Mouse (Mus musculus) heart, adult 2 months (tissue): Measurements from ENCODE around the gene Pde4d. TPM values are rescaled to one million over a fixed set of nuclear protein-coding genes. Genes with fewer than 3 reads are reported as not detected.

Experiments used
- DNase-seq, 2 experiments: peaks; one replicate each; pipeline ENCODE4 v3.0.0; 2021
- H3K27ac ChIP-seq: fragments of 200-600 bp; 2 replicates; pipeline ENCODE4 v1.8.1; 2022
- H3K27me3 ChIP-seq: fragments of 200-500 bp; 2 replicates; pipeline ENCODE4 v1.6.1; 2012; ENCODE audit warnings: mild to moderate bottlenecking, low read length, inconsistent platforms, mixed read lengths; ENCODE audit not compliant: control insufficient read depth, insufficient read depth
- H3K36me3 ChIP-seq: fragments of 200-500 bp; 2 replicates; pipeline ENCODE4 v1.6.1; 2012; ENCODE audit warnings: low read length, inconsistent platforms; ENCODE audit not compliant: control insufficient read depth, insufficient read depth
- H3K4me1 ChIP-seq: fragments of 200-500 bp; 2 replicates; pipeline ENCODE4 v1.6.1; 2011; ENCODE audit warnings: low read length; ENCODE audit not compliant: control insufficient read depth, insufficient read depth
- H3K4me3 ChIP-seq: fragments of 200-600 bp; 2 replicates; pipeline ENCODE4 v1.8.1; 2022
- H3K79me2 ChIP-seq: fragments of 200-500 bp; replicated peaks from 2 replicates; pipeline ENCODE4 v1.6.1; 2012; ENCODE audit warnings: mild to moderate bottlenecking, inconsistent platforms, low read length, moderate library complexity, mixed read lengths; ENCODE audit not compliant: control insufficient read depth, insufficient read depth
- H3K9ac ChIP-seq: fragments of 200-500 bp; 2 replicates; pipeline ENCODE4 v1.6.1; 2012; ENCODE audit warnings: low read depth, mild to moderate bottlenecking, control low read depth, inconsistent platforms, low read length, mixed read lengths
- CTCF ChIP-seq: fragments of 200-600 bp; IDR thresholded peaks from 2 replicates; pipeline ENCODE4 v1.8.1; 2022; ENCODE audit warnings: antibody characterized with exemption, mild to moderate bottlenecking, moderate library complexity
- EP300 ChIP-seq: fragments of 200-500 bp; IDR thresholded peaks from 2 replicates; pipeline ENCODE4 v1.6.1; 2011; ENCODE audit warnings: low read depth, low read length, control low read depth; ENCODE audit not compliant: insufficient read depth
- POLR2A ChIP-seq: fragments of 200-500 bp; IDR thresholded peaks from 2 replicates; pipeline ENCODE4 v1.6.1; 2011; ENCODE audit warnings: mild to moderate bottlenecking, low read depth, low read length, control low read depth; ENCODE audit not compliant: insufficient read depth
- WGBS: fragments of 180-500 bp; shearing (Covaris S2); methylation state at CpG from one replicate; pipeline ENCODE4 v1.1.7; 2018; 5-methylcytosine and 5-hydroxymethylcytosine counted together
- intact Hi-C: fragments of 180-260 bp; cut with DNase I; formaldehyde crosslinking; loops from one replicate; pipeline ENCODE4 v1.15.1; 2025
- polyA plus RNA-seq: library from polyadenylated mRNA; depleted of rRNA; stranded (reverse); fragments of >200 nt; gene quantifications from 2 replicates; pipeline ENCODE4 v1.2.3, GENCODE M21; 2012
- total RNA-seq, 2 experiments: library from RNA; stranded (reverse); gene quantifications; 2 replicates each; pipeline ENCODE4 v1.2.3; 2021

The Pde4d gene
- total and polyA plus RNA-seq, 3 experiments = 11.5 to 40.1 (median 38.1) TPM

GRCm38 (mm10) chr13:108666579-108666978 lies 216.8 kb downstream of the Pde4d start:
- Histone ChIP-seq H3K27me3 (no peaks in the 10 kb centered on the region), H3K36me3 (no peaks in the 10 kb centered on the region), H3K27ac (no peak overlapping the region), H3K4me1 (no peaks in the 10 kb centered on the region), H3K9ac (no peak overlapping the region), H3K4me3 (no peak overlapping the region), H3K79me2 (no peaks in the 10 kb centered on the region)
- DNase-seq = no peak
- intact Hi-C loops = no loop called here
- TF ChIP-seq POLR2A (no peak), CTCF (no peak), EP300 (no peak)

DNA sequence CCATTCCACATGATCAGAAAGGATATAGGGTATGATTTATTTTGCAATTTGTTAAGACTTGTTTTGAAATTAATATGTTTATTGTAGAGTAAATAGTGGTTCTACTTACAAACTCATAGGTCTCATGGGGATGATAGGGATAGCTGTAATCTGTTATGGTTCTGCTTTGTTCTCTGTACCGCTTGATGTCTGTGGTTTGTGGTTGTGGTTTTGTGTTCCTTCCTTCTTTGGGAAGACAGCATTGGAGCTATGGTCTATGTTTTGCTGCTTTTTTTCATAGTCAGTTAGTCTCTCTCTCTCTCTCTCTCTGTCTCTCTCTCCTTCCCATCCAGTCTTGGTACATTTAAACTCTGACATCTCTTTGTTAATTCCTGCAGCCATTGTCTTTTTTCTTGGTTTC lies 217.3 kb downstream of the Pde4d start:
- no peaks in the 10 kb centered on the region for H3K36me3 ChIP-seq
- H3K27ac ChIP-seq = no peak overlapping the region
- no peaks in the 10 kb centered on the region for H3K79me2 ChIP-seq
- H3K9ac ChIP-seq = no peak overlapping the region
- no peak for TF ChIP-seq POLR2A
- TF ChIP-seq EP300 = no peak
- TF ChIP-seq CTCF = no peak
- DNase-seq = no peak
- no peaks in the 10 kb centered on the region for H3K4me1 ChIP-seq
- 81% methylated on average over 1 of the region's 1 CpGs for WGBS
- no peaks in the 10 kb centered on the region for H3K27me3 ChIP-seq
- intact Hi-C loops = no loop called here
- no peak overlapping the region for H3K4me3 ChIP-seq

- Histone ChIP-seq H3K36me3 (no peaks in the 10 kb centered on the region), H3K79me2 (no peaks in the 10 kb centered on the region), H3K27ac (no peak overlapping the region), H3K4me1 (no peaks in the 10 kb centered on the region), H3K4me3 (no peak overlapping the region), H3K27me3 (no peaks in the 10 kb centered on the region), H3K9ac (no peak overlapping the region)
- no peak for DNase-seq
- no peak for TF ChIP-seq CTCF
- intact Hi-C loops = no loop called here
These were observed 227.3 kb downstream of the Pde4d start for GRCm38 (mm10) chr13:108677056-108677455.

GRCm38 (mm10) chr13:108683018-108683417 lies 233.3 kb downstream of the Pde4d start:
- no peak for DNase-seq
- Histone ChIP-seq H3K27me3 (no peaks in the 10 kb centered on the region), H3K36me3 (no peaks in the 10 kb centered on the region; the same call in 1 of the 2 replicates), H3K4me3 (no peak overlapping the region), H3K9ac (no peak overlapping the region), H3K79me2 (no peaks in the 10 kb centered on the region), H3K4me1 (no peaks in the 10 kb centered on the region), H3K27ac (no peak overlapping the region)
- WGBS = 86% methylated on average over 4 of the region's 4 CpGs
- intact Hi-C loops = no loop called here
- no peak for TF ChIP-seq CTCF
- TF ChIP-seq EP300 = no peak
- no peak for TF ChIP-seq POLR2A

- DNase-seq = no peak
- 52% methylated on average over 7 of the region's 7 CpGs for WGBS
These were observed 236.1 kb downstream of the Pde4d start for GRCm38 (mm10) chr13:108685817-108686216.

GRCm38 (mm10) chr13:108686262-108686661 lies 236.5 kb downstream of the Pde4d start:
- no peak for DNase-seq
- no peak overlapping the region for H3K9ac ChIP-seq
- no peak overlapping the region for H3K4me3 ChIP-seq
- no peaks in the 10 kb centered on the region for H3K79me2 ChIP-seq
- no peak for TF ChIP-seq EP300
- TF ChIP-seq CTCF = no peak
- H3K36me3 ChIP-seq = no peaks in the 10 kb centered on the region; the same call in 1 of the 2 replicates
- no peak overlapping the region for H3K27ac ChIP-seq
- intact Hi-C loops = no loop called here
- H3K27me3 ChIP-seq = no peaks in the 10 kb centered on the region
- WGBS = 49% methylated on average over 2 of the region's 2 CpGs
- H3K4me1 ChIP-seq = no peaks in the 10 kb centered on the region

More at GRCm38 (mm10) chr13:108685817-108686216, 236.1 kb downstream of the Pde4d start:
- H3K27ac ChIP-seq = no peak overlapping the region
- intact Hi-C loops = no loop called here
- TF ChIP-seq CTCF = no peak
- TF ChIP-seq EP300 = no peak
- no peak for TF ChIP-seq POLR2A
- H3K79me2 ChIP-seq = no peaks in the 10 kb centered on the region
- H3K4me1 ChIP-seq = no peaks in the 10 kb centered on the region
- H3K36me3 ChIP-seq = no peaks in the 10 kb centered on the region; the same call in 1 of the 2 replicates
- no peaks in the 10 kb centered on the region for H3K27me3 ChIP-seq
- H3K9ac ChIP-seq = no peak overlapping the region
- no peak overlapping the region for H3K4me3 ChIP-seq
